Mouse (Mus musculus) fibroblast of lung, adult 2 months (primary cell): ENCODE measurements at regions not wholly inside any gene's neighbourhood (a gene's known extent, or its start where the extent isn't known, plus 50 kb on each side); places are given as distances from the start of the nearest gene placed in this dataset.

Experiments
- DNase-seq: peaks from one replicate; pipeline ENCODE4 v3.0.0-alpha.2; 2011; ENCODE audit warnings: low read depth

GRCm38 (mm10) chr1:36017061-36017461 lies 51.1 kb upstream of the Hs6st1 start:
- peak; percentile 25 for DNase-seq

- no peak for DNase-seq
These were observed 50.5 kb upstream of the Hs6st1 start for GRCm38 (mm10) chr1:36017656-36018055.
